Mouse (Mus musculus): Measurements from ENCODE around the gene Klf12.
A peak's percentile ranks its signal among the peaks of the same experiment; 100 is the strongest.

Klf12 gene

DNA sequence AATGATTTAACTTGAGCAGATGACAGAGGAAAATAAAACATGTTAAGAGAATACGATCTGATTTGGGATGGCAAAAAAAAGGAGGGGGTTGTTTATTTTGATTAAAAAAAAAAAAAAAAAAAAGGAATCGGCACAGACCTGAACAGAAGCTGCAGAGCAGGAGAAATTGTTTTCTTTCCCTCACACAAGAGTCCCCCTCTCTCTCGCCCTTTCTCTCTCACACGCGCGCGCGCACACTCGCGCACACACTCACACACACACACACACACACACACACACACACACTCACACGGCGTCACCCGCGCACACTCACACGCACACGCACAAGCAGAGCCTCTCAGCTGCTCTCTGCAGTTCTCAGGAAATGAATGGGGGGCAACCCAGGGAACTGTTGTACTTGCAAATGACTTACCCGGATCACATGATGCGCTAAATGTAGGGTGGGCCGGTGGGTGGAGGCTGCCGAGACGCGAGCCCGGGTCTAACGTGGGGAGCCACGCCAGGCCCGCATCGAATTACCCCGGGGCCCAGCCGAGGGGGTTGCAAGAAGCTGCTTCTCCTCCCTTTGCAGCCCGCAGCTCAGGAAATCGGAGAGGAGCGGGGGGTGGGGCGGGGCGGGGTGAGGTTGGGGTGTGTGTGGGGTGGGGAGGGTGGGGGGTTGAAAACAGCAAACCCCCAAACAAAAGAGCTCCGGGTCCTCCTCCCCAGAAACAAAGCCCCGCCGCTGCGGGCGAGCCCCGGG lies at the start of gene Klf12:
TSS of gene Klf12 (minus strand) at position 561 of the 742 bp plus-strand sequence.
- peak; percentile 72 for DNase-seq (ENCODE audit: low spot score)

DNA sequence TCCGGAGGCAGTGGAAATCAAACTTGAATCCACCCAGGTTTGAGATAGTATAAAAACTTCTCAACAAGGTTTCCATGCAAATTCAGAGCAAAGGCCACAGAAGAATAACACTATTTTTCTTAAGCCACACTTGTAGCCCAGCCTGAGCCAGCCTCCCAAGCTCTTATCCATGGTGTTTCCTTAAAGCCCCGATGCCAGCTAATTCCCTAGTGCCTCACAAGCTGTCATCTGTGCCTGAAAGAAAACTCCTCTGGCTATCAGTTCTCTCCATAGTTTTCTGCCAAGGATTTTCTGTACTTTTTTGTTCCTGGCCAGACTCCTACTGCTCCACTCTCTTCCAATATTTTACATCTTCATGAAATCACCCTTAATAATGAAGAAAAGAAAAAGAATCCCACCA lies 48.9 kb upstream of the Klf12 start:
- DNase-seq (ENCODE audit: low spot score), result no peak

DNA sequence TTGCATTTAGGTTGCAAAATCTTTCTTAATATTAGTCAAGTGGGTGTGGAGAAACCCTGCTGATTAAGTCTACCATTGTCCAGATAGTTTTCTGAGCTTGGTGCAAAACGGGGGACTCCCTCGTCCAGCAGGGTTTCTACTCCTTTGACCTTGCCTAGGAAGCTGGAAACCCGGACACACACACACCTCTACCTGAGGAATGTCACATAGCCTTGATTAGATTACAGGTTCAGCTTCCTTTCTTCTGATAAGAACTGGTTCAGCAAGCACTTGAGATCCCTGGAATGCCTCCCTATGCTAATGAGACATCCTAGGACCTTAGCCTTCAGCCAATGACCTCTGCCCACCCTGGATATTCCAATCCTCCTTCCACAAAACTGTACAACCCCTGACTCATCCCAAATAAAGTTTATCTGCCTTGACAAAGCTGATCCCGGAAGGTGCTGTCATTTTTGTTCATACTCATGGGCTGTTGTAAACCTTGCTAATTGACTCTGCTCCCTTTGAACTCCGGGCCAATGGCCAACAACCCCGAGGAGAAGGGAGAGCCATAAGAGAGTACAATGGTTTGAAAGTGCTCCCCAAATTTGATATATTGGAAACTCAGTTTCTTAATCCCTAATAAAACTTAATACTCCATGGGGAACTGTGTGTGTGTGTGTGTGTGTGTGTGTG lies 44.3 kb upstream of the Klf12 start:
- no peak for DNase-seq (ENCODE audit: low spot score)

DNA sequence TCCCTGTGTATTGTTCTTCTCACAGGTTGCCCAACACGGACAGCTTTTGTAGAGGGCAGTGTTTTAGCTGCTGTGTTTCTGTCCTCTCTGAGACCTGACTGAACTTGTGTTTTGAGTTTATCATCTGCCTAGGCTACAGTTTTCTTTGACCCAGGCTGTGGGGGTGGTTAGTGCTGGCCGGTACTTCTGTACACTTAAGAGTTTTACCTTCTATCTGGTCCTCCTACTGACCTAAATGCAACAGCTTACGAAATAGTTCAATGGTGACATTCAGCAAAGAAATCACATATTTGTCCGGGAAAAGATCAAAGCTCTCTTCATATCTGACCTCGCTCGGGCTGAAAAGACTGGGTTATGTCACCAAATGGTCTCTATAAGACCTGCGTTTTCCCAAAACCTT lies 39.8 kb upstream of the Klf12 start:
- DNase-seq (ENCODE audit: low spot score), result no peak

DNA sequence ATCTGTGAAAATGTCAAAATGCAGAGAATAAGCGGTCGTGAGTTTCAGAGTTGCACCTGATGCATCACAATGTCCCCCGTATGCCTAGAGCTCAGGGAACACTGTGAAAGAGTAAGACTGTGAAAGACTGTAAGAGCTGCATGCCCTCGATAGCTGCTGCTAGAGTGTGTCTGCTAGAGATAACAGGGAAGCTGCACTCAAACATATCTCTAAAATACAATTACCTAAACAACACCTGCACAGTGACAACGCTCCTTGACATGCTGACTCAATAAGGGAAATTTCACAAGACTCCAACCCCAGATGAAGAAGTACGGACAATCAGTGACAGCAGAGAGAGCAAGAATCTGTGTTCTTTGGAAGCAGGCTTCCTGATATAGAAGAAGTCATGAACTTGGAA lies 37.5 kb upstream of the Klf12 start:
- DNase-seq (ENCODE audit: low spot score), result no peak

DNA sequence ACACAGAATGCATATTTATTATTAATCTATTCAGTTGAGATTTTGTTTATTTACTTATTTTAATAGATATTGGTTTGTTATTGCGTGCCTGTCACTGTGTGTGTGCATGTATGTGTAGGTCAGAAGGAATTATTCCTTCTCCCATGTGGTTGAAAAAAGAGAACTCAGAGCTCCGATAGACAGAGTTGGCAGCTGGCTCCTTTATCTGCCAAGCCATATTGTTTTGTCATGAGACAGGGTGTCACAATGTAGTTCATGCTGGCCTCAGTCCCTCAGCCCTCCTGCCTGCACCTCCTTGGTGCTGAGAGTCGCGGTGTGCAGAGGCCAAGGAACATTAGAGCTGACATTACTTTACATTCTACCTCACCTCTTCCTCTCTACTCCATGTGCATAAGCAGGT lies 32.3 kb upstream of the Klf12 start:
- DNase-seq (ENCODE audit: low spot score), result no peak

DNA sequence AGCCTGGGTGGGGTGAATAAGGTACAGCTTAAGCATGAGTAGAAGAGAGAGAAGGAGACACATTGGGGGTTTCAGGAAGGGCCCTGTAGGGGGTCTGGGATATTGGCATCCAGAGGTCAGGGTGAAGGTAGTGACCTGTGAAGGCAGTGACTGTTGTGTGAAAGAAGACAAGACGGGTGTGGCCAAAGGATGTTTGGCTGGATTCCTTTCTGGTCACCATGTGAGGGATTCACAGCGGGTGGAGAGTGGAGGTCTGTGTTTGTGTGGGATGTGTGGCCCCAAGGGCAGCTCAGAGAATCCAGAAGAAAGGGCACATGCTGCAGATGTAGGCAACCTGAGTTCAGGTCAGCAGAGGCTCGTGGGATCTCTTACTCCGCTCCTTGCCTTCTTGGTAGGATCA lies 29.6 kb upstream of the Klf12 start:
- no peak for DNase-seq (ENCODE audit: low spot score)

DNA sequence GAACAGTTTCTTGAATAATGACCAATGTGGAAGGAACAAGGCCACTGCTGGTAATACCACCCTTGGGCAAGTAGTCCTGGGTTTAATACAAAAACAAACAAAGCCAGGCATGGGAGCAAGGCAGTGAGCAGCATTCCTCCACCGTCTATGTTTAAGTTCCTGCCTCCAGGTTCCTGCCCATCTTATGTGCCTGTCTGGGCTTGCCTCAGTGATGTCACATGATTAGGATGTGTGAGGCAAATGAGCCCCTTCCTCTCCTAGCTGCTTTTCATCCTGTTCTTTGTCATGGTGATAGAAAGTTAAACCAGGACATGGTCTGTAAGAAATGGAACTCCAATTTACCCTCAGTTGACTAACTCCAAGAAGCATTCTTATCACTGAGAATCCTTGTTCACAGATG lies 16.4 kb upstream of the Klf12 start:
- DNase-seq (ENCODE audit: low spot score), result no peak

DNA sequence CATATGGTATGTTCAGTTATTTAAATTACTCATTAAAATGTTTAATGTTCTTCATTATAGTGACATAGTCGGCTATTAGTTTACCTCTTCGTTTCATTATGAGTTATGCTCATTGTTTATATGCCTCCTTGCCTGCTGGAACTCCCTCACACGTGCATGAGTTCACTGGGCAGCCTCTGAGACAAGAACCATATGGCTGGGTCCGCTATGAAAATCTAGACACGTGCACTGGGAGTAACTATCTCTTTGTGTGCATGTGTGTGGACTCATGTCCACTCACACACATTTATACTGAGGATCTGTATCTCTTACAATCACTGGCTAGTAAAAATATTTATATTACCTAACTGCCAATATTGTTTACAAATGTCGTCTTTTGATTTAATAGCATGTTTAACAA lies 14.4 kb upstream of the Klf12 start:
- no peak for DNase-seq (ENCODE audit: low spot score)

DNA sequence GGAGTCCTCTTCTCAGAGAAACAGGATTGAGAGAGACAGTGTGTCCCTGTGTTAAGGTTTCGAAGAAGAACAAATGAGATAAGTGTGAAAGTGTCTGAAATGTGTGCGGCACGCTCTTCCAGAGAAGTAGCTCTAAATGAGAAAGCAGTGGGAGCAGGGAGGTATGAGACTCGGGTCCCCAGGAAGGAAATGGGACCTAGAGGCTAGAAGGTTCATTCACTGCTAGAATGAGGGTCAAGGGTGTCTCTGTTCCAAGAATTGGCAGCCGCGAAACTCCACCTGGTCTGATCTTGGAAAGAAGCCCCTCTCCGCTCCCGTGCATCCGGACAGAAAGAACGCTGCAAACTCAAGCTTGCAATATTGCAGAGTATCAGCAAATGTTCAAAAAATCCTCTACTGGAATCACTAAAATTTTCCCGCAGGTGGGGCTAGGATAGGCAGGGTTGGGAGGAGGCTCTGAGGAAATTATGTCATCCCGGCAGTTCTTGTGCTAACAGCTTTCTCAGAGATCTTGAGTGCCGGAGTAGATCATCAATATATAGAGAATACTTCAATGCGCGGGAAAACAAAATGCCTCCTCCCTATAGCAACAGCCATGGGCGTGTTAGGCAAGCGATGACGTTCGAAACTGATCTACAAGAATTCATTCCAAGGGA lies 2.2 kb upstream of the Klf12 start:
- DNase-seq (ENCODE audit: low spot score), result no peak

DNA sequence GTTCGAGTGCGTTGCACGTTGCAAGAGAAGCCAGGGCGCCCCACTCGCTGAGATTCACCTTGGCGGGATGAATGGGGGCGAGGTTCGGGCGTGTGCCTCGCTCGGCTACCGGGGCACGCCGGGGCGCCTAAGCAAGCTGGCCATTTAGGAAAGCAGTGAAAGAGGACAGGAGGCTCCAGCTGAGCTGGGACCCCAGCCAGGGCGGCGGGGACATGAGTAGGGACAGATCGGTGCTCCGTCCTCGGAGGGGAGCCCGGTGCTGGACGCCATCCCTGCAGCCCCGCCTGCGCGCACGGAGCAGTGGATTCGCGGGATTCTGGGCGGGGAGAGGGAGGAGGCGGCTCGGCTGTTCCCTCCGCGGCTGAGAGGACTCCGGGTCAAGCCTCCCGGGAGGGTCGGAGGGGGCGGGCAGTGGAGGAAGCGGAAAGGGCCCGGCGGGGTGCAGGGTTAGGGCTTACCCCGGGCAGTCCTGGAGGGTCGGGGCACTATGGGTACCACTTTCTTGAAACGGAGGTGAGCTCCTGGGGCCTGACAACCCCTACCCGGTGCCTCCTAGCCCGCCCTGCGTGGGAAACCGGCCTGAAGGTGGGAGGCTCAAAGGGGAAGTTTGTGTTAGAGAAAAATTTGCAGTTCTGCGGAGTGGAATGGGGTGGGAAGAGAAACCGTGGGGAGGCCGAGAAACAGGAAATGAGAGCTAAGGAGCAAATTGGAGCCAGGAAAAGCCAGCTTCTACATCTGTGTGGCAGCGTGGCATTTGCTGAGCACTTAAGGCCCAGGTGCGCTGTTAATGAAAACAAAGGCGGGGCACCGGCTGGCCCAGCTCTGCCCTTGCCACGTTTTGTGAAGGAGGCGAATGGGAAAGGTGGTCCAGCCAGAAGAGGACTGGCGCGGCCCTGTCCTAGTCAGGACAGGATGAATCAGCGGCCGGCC lies 1.4 kb upstream of the Klf12 start:
- peak; percentile 47 for DNase-seq (ENCODE audit: low spot score)

DNA sequence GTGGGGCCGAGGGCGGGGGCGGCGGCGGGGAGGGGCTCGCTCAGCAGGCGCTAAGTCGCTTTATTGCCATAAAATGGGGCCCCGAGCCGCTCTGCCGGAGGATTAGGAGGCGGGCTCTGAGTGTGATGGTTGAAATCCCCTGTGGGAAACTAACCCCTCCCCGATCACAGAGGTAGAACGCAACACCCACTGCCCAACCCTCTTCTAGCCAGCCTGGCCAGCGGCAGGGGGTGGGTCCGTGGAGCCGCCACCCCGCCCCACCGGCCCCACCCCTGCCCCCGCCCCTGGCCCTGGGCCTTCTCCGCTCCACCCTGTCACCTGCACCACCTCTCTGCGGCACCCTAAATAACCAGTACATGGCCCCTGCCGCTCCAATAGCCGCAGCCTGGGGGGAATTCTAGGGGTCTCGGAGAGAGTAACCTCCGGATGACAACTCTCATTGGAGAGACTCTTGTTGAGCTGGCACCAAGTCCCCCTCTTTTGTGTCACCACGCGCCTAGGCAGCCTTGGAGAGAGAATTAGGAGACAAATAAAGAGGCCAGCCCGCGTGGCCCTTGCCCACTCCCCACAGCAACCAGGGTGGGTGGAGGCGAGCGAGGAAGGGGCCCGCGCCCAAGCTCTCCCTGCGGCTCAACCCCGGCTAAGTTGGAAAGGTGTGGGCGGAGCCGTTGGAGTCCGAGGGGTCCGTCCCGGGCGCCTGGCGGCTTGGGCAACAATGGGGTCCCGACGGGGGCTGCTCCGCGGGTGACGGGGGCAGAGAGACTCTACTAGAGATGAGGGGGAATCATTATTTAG lies 579 bp upstream of the Klf12 start:
- DNase-seq (ENCODE audit: low spot score), result peak; percentile 60

DNA sequence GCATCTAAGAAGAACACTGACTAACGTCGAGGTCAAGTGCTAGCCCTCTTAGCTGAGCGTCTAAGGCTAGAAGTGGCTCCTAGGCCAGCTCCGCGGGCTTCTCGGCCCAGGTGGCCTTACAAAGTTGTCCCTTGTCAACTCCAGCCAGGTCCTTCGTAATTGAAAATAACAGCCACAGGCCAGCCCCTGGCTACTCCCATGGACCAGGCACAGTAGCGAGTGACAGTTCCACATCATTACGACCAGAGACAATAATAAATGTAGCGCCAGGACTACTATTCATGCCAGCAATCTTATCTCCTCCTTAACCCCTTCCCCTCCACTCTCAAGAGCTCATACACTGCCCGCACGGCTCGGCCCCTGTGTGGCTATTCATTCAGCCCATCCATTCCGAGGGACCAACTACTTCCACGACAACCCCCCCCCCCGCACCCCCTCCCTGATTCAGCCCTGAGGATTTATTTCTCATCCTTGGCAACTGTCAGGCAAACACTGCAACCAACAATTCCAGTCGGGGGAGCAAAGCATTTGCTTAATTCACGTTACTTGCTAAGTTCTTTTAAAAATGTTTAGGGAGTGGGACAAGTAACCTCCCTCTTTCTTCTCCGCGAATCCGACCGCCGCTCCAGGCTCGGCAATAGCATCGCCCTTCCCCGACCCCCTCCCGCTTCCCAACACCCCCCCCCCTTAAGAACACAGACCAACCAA lies 914 bp downstream of the Klf12 start:
- DNase-seq (ENCODE audit: low spot score), result no peak

DNA sequence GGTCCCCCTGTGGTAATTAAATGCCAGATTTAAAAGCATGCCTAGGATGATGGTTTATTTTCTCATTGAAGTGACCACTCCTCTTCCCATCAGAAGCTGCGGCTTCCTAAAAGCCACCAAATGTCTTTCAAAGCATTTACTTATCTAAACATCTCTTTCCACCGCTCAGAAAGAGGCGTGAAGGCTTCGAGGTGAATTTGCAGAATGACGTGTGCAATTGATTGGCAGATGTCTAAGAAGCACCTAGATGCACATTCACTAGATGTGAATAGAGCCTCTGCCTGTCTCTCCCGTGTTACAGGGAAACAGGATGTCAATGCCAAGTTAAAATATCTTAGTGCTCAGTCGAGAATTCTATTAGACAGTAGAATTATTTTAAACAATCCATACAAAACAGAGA lies 1.8 kb downstream of the Klf12 start:
- DNase-seq (ENCODE audit: low spot score), result no peak

DNA sequence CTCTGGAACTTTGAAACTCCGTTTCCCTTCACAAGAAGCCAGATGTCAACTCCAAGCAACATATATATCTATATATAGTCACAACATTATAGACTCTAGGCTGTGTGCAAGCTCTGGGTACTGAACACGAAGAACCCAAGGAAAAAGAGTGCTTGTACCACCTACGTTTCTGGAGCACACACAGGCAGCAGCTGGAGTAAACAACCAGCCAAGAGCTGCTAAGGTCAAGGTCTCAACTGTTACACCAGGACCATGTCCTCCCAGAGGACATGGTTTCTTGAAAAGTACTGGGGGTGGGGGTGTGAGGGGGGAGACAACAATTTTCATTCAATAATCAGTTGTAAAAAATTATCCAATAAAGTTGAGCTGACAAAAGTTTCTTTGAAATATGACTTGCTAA lies 2.7 kb downstream of the Klf12 start:
- no peak for DNase-seq (ENCODE audit: low spot score)

DNA sequence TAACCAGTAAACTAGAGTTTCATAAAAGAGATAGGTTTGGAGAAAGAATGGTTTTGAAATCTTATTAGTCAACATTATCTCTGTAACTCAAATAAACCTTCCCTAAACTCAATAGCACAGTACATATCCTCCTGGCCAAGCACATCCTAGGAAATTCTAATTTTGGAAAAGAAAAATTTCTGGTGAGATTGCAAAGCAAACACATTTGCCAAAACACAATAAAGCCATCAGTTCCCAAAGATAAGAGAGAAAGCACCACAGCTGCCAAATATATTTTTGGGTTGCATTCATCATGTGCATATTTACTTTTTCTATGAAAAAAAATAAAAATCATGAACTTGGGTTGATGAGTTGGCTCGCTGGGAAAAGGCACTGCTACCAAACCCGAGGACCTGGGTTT lies 10.3 kb downstream of the Klf12 start:
- no peak for DNase-seq (ENCODE audit: low spot score)

DNA sequence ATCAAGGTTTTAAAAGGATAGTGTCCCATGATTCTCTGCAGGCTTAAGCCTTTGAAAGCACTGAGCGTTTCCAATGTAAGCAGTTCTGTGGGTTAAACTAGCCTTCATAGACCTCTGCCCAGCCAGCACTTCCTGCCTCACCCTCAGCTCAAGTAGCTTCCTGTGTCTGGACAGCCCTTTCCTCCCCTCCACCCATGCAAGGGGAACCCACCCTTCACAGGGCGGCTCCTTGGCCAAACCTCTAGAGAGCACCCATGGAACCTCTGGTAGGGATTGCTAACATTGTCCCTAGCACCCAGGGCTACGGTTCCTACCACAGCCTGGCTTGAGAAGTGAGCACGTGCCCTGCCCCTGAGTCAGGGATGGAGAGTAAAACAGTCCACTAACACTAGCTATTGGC lies 23.9 kb downstream of the Klf12 start:
- DNase-seq (ENCODE audit: low spot score), result no peak

DNA sequence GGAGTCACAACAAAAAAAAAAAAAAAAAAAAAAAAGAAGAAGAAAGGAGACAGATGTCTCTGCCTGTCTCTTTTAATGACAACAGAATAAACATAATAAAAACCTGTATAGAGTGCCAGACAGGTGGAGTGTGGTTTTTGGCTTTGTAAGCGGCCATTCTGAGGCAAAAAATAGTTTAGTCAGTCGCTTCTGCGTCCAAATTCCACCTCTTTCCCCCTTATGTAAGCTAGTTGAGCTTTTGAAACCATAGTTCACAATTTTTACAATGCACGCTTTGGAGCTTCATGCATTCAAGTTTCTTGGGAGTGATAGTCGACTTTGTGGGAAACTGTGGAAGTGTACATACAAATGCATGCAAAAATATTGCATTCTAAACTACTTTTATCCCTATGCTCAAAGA lies 41.4 kb downstream of the Klf12 start:
- no peak for DNase-seq (ENCODE audit: low spot score)

DNA sequence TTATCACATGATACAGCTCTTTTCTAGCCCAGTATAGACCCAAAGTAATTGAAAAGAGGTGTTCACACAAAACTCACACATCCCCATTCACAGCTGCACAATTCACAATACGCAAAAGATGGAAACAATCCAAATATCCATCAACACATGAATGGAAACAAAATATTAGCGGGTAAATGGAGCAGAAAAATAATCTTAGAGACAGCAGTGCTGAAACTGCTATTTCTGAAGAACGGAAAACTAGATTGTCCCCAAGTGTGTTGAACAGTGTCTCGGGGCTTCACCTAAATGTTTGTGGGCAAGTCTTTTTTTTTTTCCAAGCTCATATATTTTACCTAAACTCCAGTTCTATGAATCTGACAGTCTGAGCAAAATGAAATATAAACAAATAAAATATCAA lies 44.6 kb downstream of the Klf12 start:
- no peak for DNase-seq (ENCODE audit: low spot score)

DNA sequence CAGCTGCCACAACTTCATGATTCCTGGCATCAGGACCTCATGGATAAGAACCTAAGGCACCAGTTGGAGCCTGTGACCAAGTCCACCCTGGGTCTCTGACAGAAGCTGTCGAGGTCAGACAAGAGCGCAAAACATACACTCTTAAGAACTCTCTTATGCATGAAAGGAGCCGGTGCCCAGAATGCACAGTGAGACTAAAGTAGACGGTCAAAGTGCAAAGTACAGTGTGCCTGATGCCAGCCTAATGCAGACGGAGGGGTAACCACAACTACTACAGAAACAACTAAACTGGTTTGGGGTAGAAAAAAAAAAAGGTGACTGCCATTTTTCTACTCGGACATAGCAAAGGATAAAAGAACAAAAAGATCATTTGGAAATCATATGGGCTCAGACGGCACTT lies 47.7 kb downstream of the Klf12 start:
- no peak for DNase-seq (ENCODE audit: low spot score)

DNA sequence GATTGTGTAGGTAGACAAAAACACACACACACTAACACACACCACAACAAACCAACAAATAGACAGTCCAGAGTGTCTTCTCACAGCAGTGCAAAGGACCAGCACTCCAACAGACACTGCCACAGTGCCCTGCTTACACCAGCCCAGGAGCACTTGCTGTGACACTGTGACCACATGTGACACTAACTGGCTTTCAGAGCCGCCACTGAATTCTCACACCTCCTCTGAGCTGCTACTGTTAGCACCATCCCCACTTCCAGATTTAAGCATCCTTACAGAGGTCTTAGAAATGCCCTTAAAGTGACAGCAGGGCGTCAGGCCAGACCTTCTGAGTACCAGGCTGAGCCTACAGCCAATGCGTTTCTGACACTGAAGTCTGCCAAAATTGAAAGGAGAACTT lies 48.7 kb downstream of the Klf12 start:
- no peak for DNase-seq (ENCODE audit: low spot score)
